Mouse (Mus musculus) MEL (cell line): ENCODE results near the gene Tufm. TPM values are rescaled to one million over a fixed set of nuclear protein-coding genes. Genes with fewer than 3 reads are reported as not detected.

Source experiments
- DNase-seq: peaks from one replicate; pipeline ENCODE4 v3.0.0; 2011; ENCODE audit warnings: low read depth, low spot score
- H3K27ac ChIP-seq: 2 replicates; pipeline ENCODE4 v1.5.1; 2012; ENCODE audit warnings: low read depth, mild to moderate bottlenecking, control low read depth, low read length, moderate library complexity; ENCODE audit not compliant: control insufficient read depth
- H3K27me3 ChIP-seq, 2 experiments: fragments of 150-350 bp in 1 of 2; sonication (generic) in 1 of 2; 2 replicates each; pipeline ENCODE4 v1.6.1; 2012; ENCODE audit warnings: low read length in 2 of 2, mild to moderate bottlenecking in 2 of 2, improper control_type of control experiment in 1 of 2, moderate library complexity in 1 of 2; ENCODE audit not compliant: insufficient read depth in 2 of 2, control insufficient read depth in 1 of 2
- H3K36me3 ChIP-seq, 2 experiments: 2 replicates each; pipeline ENCODE4 v1.6.1; 2012 to 2014; ENCODE audit warnings: low read length in 2 of 2, improper control_type of control experiment in 1 of 2, inconsistent platforms in 1 of 2, mild to moderate bottlenecking in 1 of 2; ENCODE audit not compliant: insufficient read depth in 2 of 2, control insufficient read depth in 1 of 2
- H3K4me1 ChIP-seq, 2 experiments: fragments of 150-350 bp in 1 of 2; sonication (generic) in 1 of 2; 2 replicates each; pipeline ENCODE4 v1.6.1; 2012; ENCODE audit warnings: low read length in 2 of 2, improper control_type of control experiment in 1 of 2, mild to moderate bottlenecking in 1 of 2; ENCODE audit not compliant: insufficient read depth in 2 of 2, control insufficient read depth in 1 of 2
- H3K4me3 ChIP-seq, 2 experiments: fragments of 150-350 bp in 1 of 2; sonication (generic) in 1 of 2; 2 replicates each; pipeline ENCODE4 v1.5.1; 2012; ENCODE audit warnings: low read depth in 2 of 2, low read length in 2 of 2, mild to moderate bottlenecking in 2 of 2, moderate library complexity in 2 of 2, control low read depth in 1 of 2, improper control_type of control experiment in 1 of 2; ENCODE audit not compliant: control insufficient read depth in 1 of 2, insufficient read depth in 1 of 2
- H3K79me2 ChIP-seq: 2 replicates; pipeline ENCODE4 v1.6.1; 2012; ENCODE audit warnings: mild to moderate bottlenecking, low read length, moderate library complexity; ENCODE audit not compliant: control insufficient read depth, poor library complexity, insufficient read depth
- H3K9ac ChIP-seq: 2 replicates; pipeline ENCODE4 v1.6.1; 2012; ENCODE audit warnings: low read depth, mild to moderate bottlenecking, control low read depth, low read length, moderate library complexity; ENCODE audit not compliant: control insufficient read depth, poor library complexity, severe bottlenecking
- H3K9me3 ChIP-seq: fragments of 150-350 bp; sonication (generic); replicated peaks from 2 replicates; pipeline ENCODE4 v1.6.1; 2012; ENCODE audit warnings: mild to moderate bottlenecking, low read length, improper control_type of control experiment, moderate library complexity; ENCODE audit not compliant: insufficient read depth
- CHD1 ChIP-seq: IDR thresholded peaks from 2 replicates; pipeline ENCODE4 v1.6.1; 2012; ENCODE audit warnings: low read depth, mild to moderate bottlenecking, inconsistent platforms, low read length, improper control_type of control experiment
- CHD2 ChIP-seq: IDR thresholded peaks from 2 replicates; pipeline ENCODE4 v1.6.1; 2011; ENCODE audit warnings: low read length, improper control_type of control experiment
- ELF1 ChIP-seq: IDR thresholded peaks from 2 replicates; pipeline ENCODE4 v1.6.1; 2014; ENCODE audit warnings: low read depth, mild to moderate bottlenecking, inconsistent platforms, low read length, improper control_type of control experiment, moderate library complexity
- EP300 ChIP-seq, 2 experiments: IDR thresholded peaks; 2 replicates each; pipeline ENCODE4 v1.6.1; 2011; ENCODE audit warnings: improper control_type of control experiment in 2 of 2, low read length in 2 of 2, low read depth in 1 of 2, mild to moderate bottlenecking in 1 of 2
- ETS1 ChIP-seq: IDR thresholded peaks from 2 replicates; pipeline ENCODE4 v1.6.1; 2012; ENCODE audit warnings: low read depth, mild to moderate bottlenecking, inconsistent platforms, low read length, improper control_type of control experiment, moderate library complexity
- GABPA ChIP-seq: IDR thresholded peaks from 2 replicates; pipeline ENCODE4 v1.6.1; 2012; ENCODE audit warnings: low read depth, mild to moderate bottlenecking, inconsistent platforms, low read length, improper control_type of control experiment, moderate library complexity
- HCFC1 ChIP-seq: IDR thresholded peaks from 2 replicates; pipeline ENCODE4 v1.6.1; 2012; ENCODE audit warnings: low read depth, mild to moderate bottlenecking, inconsistent platforms, low read length, improper control_type of control experiment, moderate library complexity
- KAT2A ChIP-seq: conservative IDR thresholded peaks from 2 replicates; pipeline ENCODE4 v1.6.1; 2012; ENCODE audit warnings: low read depth, low read length, improper control_type of control experiment, inconsistent platforms
- MAFK ChIP-seq: IDR thresholded peaks from 2 replicates; pipeline ENCODE4 v1.6.1; 2011; ENCODE audit warnings: low read depth, mild to moderate bottlenecking, low read length, improper control_type of control experiment, borderline replicate concordance
- MAX ChIP-seq: IDR thresholded peaks from 2 replicates; pipeline ENCODE4 v1.6.1; 2011; ENCODE audit warnings: low read length, improper control_type of control experiment
- MAZ ChIP-seq: IDR thresholded peaks from 2 replicates; pipeline ENCODE4 v1.6.1; 2012; ENCODE audit warnings: low read depth, mild to moderate bottlenecking, inconsistent platforms, low read length, improper control_type of control experiment
- MEF2A ChIP-seq: IDR thresholded peaks from 2 replicates; pipeline ENCODE4 v1.6.1; 2014; ENCODE audit warnings: low read depth, mild to moderate bottlenecking, inconsistent platforms, low read length, improper control_type of control experiment; ENCODE audit not compliant: poor library complexity, insufficient replicate concordance, severe bottlenecking; ENCODE audit errors: extremely low read depth
- MXI1 ChIP-seq: IDR thresholded peaks from 2 replicates; pipeline ENCODE4 v1.6.1; 2011; ENCODE audit warnings: mild to moderate bottlenecking, low read depth, low read length, improper control_type of control experiment
- MYC ChIP-seq: IDR thresholded peaks from 2 replicates; pipeline ENCODE4 v1.6.1; 2011; ENCODE audit warnings: low read depth, mild to moderate bottlenecking, low read length, improper control_type of control experiment, moderate library complexity
- POLR2A ChIP-seq, 2 experiments: IDR thresholded peaks; 2 replicates each; pipeline ENCODE4 v1.6.1; 2011 to 2012; ENCODE audit warnings: low read length in 2 of 2, mild to moderate bottlenecking in 2 of 2, control low read depth in 1 of 2, improper control_type of control experiment in 1 of 2, low read depth in 1 of 2, moderate library complexity in 1 of 2; ENCODE audit not compliant: control insufficient read depth in 1 of 2, insufficient read depth in 1 of 2, poor library complexity in 1 of 2
- RAD21 ChIP-seq: IDR thresholded peaks from 2 replicates; pipeline ENCODE4 v1.6.1; 2011; ENCODE audit warnings: mild to moderate bottlenecking, low read depth, low read length, improper control_type of control experiment
- SIN3A ChIP-seq: IDR thresholded peaks from 2 replicates; pipeline ENCODE4 v1.6.1; 2012; ENCODE audit warnings: low read length, improper control_type of control experiment, inconsistent platforms
- TBP ChIP-seq: IDR thresholded peaks from 2 replicates; pipeline ENCODE4 v1.8.0; 2011; ENCODE audit warnings: low read depth, low read length, improper control_type of control experiment
- UBTF ChIP-seq: IDR thresholded peaks from 2 replicates; pipeline ENCODE4 v1.6.1; 2012; ENCODE audit warnings: low read depth, mild to moderate bottlenecking, inconsistent platforms, low read length, improper control_type of control experiment, moderate library complexity, borderline replicate concordance; ENCODE audit not compliant: insufficient read depth
- USF1 ChIP-seq: IDR thresholded peaks from 2 replicates; pipeline ENCODE4 v1.6.1; 2014; ENCODE audit warnings: low read depth, mild to moderate bottlenecking, inconsistent platforms, low read length, improper control_type of control experiment, moderate library complexity
- USF2 ChIP-seq, 2 experiments: IDR thresholded peaks; 2 replicates each; pipeline ENCODE4 v1.6.1; 2011 to 2012; ENCODE audit warnings: improper control_type of control experiment in 2 of 2, low read length in 2 of 2, borderline replicate concordance in 1 of 2, inconsistent platforms in 1 of 2, low read depth in 1 of 2, mild to moderate bottlenecking in 1 of 2; ENCODE audit not compliant: insufficient read depth in 1 of 2
- ZKSCAN1 ChIP-seq: IDR thresholded peaks from 2 replicates; pipeline ENCODE4 v1.6.1; 2012; ENCODE audit warnings: low read depth, mild to moderate bottlenecking, inconsistent platforms, low read length, improper control_type of control experiment, moderate library complexity
- ZMIZ1 ChIP-seq: IDR thresholded peaks from 2 replicates; pipeline ENCODE4 v1.6.1; 2012; ENCODE audit warnings: low read depth, mild to moderate bottlenecking, inconsistent platforms, low read length, improper control_type of control experiment, moderate library complexity
- polyA plus RNA-seq, 2 experiments: library from polyadenylated mRNA; stranded (reverse) in 1 of 2; unstranded in 1 of 2; fragments of >175 nt in 1 of 2; fragments of >200 nt in 1 of 2; gene quantifications; 2 replicates each; pipeline versions ENCODE4 v1.2.1 to v1.2.4; 2012; ENCODE audit warnings: low replicate concordance in 2 of 2, low read depth in 1 of 2; ENCODE audit not compliant: insufficient read length in 2 of 2, insufficient read depth in 1 of 2, missing spikeins in 1 of 2
- total RNA-seq: library from RNA; depleted of rRNA; stranded (reverse); fragments of 300-350 nt; gene quantifications from 2 replicates; pipeline ENCODE4 v1.2.3, GENCODE M21; 2012

Tufm gene
- total and polyA plus RNA-seq, 3 experiments, result 224 to 397 TPM; not detected in 1

DNA sequence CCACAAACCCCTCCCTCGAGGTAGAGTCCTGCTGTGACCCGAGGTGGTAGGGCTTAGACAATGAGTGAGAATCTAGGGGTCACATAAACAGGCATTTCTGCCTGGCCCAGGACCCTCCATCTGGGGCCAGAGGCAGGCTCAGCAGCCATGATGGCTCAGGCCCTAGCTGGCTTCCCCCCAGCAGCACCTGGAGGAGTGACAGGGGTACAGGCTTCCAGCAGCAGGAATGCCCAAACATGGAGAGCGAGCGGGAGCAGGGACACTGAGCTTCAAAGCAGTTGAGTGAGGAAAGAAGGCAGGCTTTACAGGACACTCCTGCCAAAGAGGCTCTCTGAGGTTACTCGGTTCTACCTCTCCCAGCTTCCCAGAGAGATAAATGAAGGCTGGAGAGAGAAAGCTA, 22.3 kb upstream of the Tufm start:
- Histone ChIP-seq H3K9me3 (no peaks in the 10 kb centered on the region), H3K27me3 (no peaks in the 10 kb centered on the region), H3K27ac (no peak overlapping the region), H3K79me2 (no peaks in the 10 kb centered on the region), H3K4me3 (no peak overlapping the region), H3K36me3 (peaks cover 1 to 23% of the 10 kb centered on the region in 2 experiments; a peak in 3 of 4 replicates), H3K9ac (no peak overlapping the region), H3K4me1 (peaks cover 13 to 26% of the 10 kb centered on the region in 2 experiments)
- no peak for DNase-seq
- TF ChIP-seq CHD2 (no peak), MAFK (no peak), TBP (no peak), MXI1 (no peak)

DNA sequence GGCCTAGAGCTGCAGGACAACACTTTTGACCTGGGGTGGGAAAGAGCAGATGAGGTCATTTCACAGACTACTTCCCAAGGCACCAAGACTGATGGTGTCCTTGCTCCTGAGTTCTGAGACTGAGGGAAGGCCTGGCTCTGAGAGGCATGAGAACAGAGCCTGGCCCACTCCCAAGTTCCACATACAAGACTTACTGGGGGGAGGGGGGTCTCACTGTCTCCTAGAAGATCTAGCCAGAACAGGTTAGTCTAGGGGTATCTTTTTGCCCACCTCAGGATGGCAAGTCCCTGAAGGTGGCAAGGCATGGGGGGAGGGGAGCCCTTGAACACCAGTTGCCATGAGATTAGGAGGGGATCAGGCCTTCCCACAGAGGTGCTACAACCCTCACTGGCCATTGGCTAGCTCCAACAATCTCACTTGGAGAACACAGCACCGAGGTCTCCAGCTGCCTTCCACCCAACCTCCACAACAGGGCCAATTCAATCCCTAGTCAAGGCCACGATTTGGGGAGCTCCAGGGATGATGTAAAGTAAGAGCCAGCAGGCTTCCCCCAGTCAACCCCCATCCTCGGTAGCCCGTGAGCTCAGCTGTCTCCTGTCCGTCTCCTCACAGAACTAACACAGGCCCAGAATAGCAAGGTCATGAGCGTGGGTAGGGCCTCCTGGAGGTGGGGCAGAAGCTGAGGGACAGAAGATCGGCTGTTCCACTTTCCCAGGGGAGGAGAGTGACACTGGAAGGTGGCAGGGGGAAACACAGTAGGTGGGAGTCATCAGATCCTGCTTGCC, 21.7 kb upstream of the Tufm start:
- Histone ChIP-seq H3K36me3 (peaks cover 1 to 27% of the 10 kb centered on the region in 2 experiments; a peak in 3 of 4 replicates), H3K9ac (no peak overlapping the region), H3K4me1 (peaks cover 14 to 32% of the 10 kb centered on the region in 2 experiments)

DNA sequence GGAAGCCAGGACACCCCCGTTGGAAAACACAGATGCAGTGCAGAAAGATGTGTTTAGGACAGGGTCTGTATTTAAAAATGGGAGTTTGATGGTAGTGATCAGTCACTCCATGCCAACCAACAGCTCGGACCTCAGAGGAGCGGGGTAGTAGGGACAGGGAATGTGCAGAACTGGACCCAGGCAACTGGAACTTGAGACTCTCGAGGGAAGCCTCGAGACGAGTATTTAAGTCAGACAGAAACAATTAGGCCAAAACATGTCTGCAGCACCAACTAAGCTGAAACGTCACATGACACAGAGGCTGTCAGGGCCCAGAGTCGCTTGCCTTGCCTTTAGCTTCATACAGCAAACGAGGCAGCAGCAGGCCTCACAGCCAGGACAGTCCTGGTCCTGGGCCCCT, 21.0 kb upstream of the Tufm start:
- H3K9ac ChIP-seq, result no peak overlapping the region
- no peaks in the 10 kb centered on the region for H3K9me3 ChIP-seq
- H3K36me3 ChIP-seq, result peaks cover 1 to 34% of the 10 kb centered on the region in 2 experiments; a peak in 3 of 4 replicates
- no peak overlapping the region for H3K27ac ChIP-seq
- no peaks in the 10 kb centered on the region for H3K27me3 ChIP-seq
- H3K4me1 ChIP-seq, result peaks cover 19 to 38% of the 10 kb centered on the region in 2 experiments
- peak; percentile 45; the same call in 1 of the 2 replicates for TF ChIP-seq USF1
- no peak for TF ChIP-seq HCFC1
- TF ChIP-seq, all 39 proteins: peak for 1
- DNase-seq, result no peak
- H3K79me2 ChIP-seq, result no peaks in the 10 kb centered on the region
- H3K4me3 ChIP-seq, result no peak overlapping the region

More for the DNA sequence above, 21.7 kb upstream of the Tufm start:
- Histone ChIP-seq H3K27me3 (no peaks in the 10 kb centered on the region), H3K9me3 (no peaks in the 10 kb centered on the region), H3K27ac (no peak overlapping the region), H3K4me3 (no peak overlapping the region), H3K79me2 (no peaks in the 10 kb centered on the region)
- DNase-seq, result no peak
- TF ChIP-seq MEF2A, result no peak
- no peak for TF ChIP-seq CHD1
- no peak for TF ChIP-seq ZMIZ1
- no peak for TF ChIP-seq ELF1
- TF ChIP-seq GABPA, result no peak
- no peak for TF ChIP-seq USF2 (IDR thresholded peaks at IDR 0.05; ENCODE audit: borderline replicate concordance in 1 of 2, insufficient read depth in 1 of 2, low read depth in 1 of 2, low read length in 2 of 2)
- no peak for TF ChIP-seq ETS1
- no peak for TF ChIP-seq CHD2
- no peak for TF ChIP-seq UBTF
- TF ChIP-seq TBP, result no peak
- no peak for TF ChIP-seq RAD21
- TF ChIP-seq MAZ, result no peak
- TF ChIP-seq POLR2A (IDR thresholded peaks at IDR 0.05; ENCODE audit: control insufficient read depth in 1 of 2, insufficient read depth in 1 of 2, low read depth in 1 of 2, low read length in 2 of 2, poor library complexity in 1 of 2), result no peak
- TF ChIP-seq EP300 (IDR thresholded peaks at IDR 0.05; ENCODE audit: low read depth in 1 of 2, low read length in 2 of 2), result no peak
- no peak for TF ChIP-seq ZKSCAN1
- no peak for TF ChIP-seq KAT2A
- TF ChIP-seq SIN3A, result no peak
- TF ChIP-seq MYC, result no peak
- no peak for TF ChIP-seq MAX
- TF ChIP-seq HCFC1, result no peak
